Mouse (Mus musculus): ENCODE measurements at regions not wholly inside any gene's neighbourhood (a gene's known extent, or its start where the extent isn't known, plus 50 kb on each side); places are given as distances from the start of the nearest gene placed in this dataset.

DNA sequence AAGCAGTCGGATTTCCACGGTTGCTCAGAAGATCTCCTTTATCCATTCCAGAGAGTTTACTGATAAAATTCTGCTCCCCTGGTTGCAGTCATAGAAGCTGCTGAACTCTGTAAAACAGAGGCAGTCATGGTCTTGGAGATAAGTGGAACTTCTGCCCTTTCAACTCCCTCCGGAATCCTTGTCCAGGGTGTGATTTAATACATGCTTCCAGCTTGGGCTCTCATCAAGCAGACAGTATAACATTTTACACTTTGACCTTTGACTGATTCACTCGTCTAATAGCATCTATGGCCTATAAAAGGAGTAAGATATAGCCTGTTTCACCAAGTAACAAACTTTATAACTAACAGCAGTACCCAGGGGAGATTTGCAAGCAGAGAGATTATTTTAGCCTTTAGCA lies 274.0 kb upstream of the Dab2 start:
- TF ChIP-seq CTCF (conservative IDR thresholded peaks at IDR 0.05; ENCODE audit: low read length) (no peak), NANOG (IDR thresholded peaks at IDR 0.05; ENCODE audit: borderline replicate concordance, low read length) (no peak)

All from E14TG2a.4 (cell line).